ENCODE assay signal across 27 mouse cellular contexts in genomic region chr6:3386565-3386964, GRCm38 (mm10). TPM values are rescaled to one million over a fixed set of nuclear protein-coding genes. Genes with fewer than 3 reads are reported as not detected.
A peak's percentile ranks its signal among the peaks of the same experiment; 100 is the strongest.
DNase-seq lines count a peak whose midpoint lies in the region; ATAC-seq and TF ChIP-seq lines count a peak whose summit lies in the region.
"Had no signal": no experiment of that assay in that cellular context is flagged by ENCODE, and none has a peak within 500 bp of the region (broad histone marks: within the 10 kb centered on the region; RNA-seq: fewer than 3 reads in every experiment).

No protein-coding gene starts in this region.

- H3K9ac ChIP-seq in kidney, postnatal 0 days (ENCODE audit: low read depth, low read length) = no peak overlapping the region
- no peak overlapping the region for H3K9ac ChIP-seq in kidney, embryonic 14.5 days (ENCODE audit: low read depth, low read length)
- no peak overlapping the region for H3K9ac ChIP-seq in forebrain, embryonic 14.5 days (ENCODE audit: low read length)
- H3K9ac ChIP-seq: embryonic facial prominence, embryonic 13.5 days; forebrain, embryonic 12.5 days; hindbrain, embryonic 13.5 days; intestine, embryonic 15.5 days; limb, embryonic 15.5 days; liver, embryonic 15.5 days; midbrain, embryonic 13.5 days; neural tube, embryonic 12.5 days had no signal

- no peaks in the 10 kb centered on the region for H3K9me3 ChIP-seq in kidney, postnatal 0 days (replicated peaks; ENCODE audit: low read length)
- no peaks in the 10 kb centered on the region for H3K9me3 ChIP-seq in kidney, embryonic 14.5 days (ENCODE audit: control insufficient read depth, low read length)
- H3K9me3 ChIP-seq in forebrain, embryonic 14.5 days (replicated peaks; ENCODE audit: control insufficient read depth, low read length) = no peaks in the 10 kb centered on the region
- H3K9me3 ChIP-seq: embryonic facial prominence, embryonic 13.5 days; forebrain, embryonic 12.5 days; hindbrain, embryonic 13.5 days; intestine, embryonic 15.5 days; limb, embryonic 15.5 days; liver, embryonic 15.5 days; midbrain, embryonic 13.5 days; neural tube, embryonic 12.5 days had no signal

- H3K4me3 ChIP-seq in kidney, postnatal 0 days (replicated peaks; ENCODE audit: low read depth, low read length) = no peak overlapping the region
- H3K4me3 ChIP-seq in kidney, embryonic 14.5 days (ENCODE audit: low read length) = no peak overlapping the region
- H3K4me3 ChIP-seq in forebrain, embryonic 14.5 days (ENCODE audit: low read depth, low read length) = no peak overlapping the region
- H3K4me3 ChIP-seq: embryonic facial prominence, embryonic 13.5 days; erythroblast, embryonic 14.5 days; forebrain, embryonic 12.5 days; hindbrain, embryonic 13.5 days; intestine, embryonic 15.5 days; limb, embryonic 15.5 days; liver, embryonic 15.5 days; midbrain, embryonic 13.5 days; neural tube, embryonic 12.5 days had no signal

- no peaks in the 10 kb centered on the region for H3K27me3 ChIP-seq in kidney, postnatal 0 days (ENCODE audit: insufficient read depth, low read length)
- H3K27me3 ChIP-seq in kidney, embryonic 14.5 days (ENCODE audit: control insufficient read depth, insufficient read depth, low read length) = no peaks in the 10 kb centered on the region
- no peaks in the 10 kb centered on the region for H3K27me3 ChIP-seq in forebrain, embryonic 14.5 days (replicated peaks; ENCODE audit: control insufficient read depth, insufficient read depth, low read length)
- H3K27me3 ChIP-seq: embryonic facial prominence, embryonic 13.5 days; forebrain, embryonic 12.5 days; hindbrain, embryonic 13.5 days; intestine, embryonic 15.5 days; limb, embryonic 15.5 days; liver, embryonic 15.5 days; midbrain, embryonic 13.5 days; neural tube, embryonic 12.5 days had no signal

- DNase-seq in kidney, postnatal 0 days (ENCODE audit: low spot score) = peak; percentile 4
- DNase-seq in thymus, postnatal 0 days (ENCODE audit: low spot score) = no peak
- DNase-seq in forebrain, embryonic 14.5 days (ENCODE audit: low spot score) = no peak
- DNase-seq: adrenal gland, adult 2 months; cerebellum, adult 11-12 months; cerebellum, postnatal 10 days; heart, adult 11 months; kidney, adult 9 months; kidney, postnatal 4 days; layer of hippocampus, adult 9-11 months; left cerebral cortex, postnatal 4 days; lung, postnatal 10 days; thymus, postnatal 36 days had no signal

- H3K4me2 ChIP-seq in kidney, postnatal 0 days (ENCODE audit: low read length) = no peak overlapping the region
- H3K4me2 ChIP-seq in kidney, embryonic 14.5 days (replicated peaks; ENCODE audit: low read depth, low read length) = no peak overlapping the region
- no peak overlapping the region for H3K4me2 ChIP-seq in forebrain, embryonic 14.5 days (ENCODE audit: low read length)
- H3K4me2 ChIP-seq: embryonic facial prominence, embryonic 13.5 days; forebrain, embryonic 12.5 days; hindbrain, embryonic 13.5 days; intestine, embryonic 15.5 days; limb, embryonic 15.5 days; liver, embryonic 15.5 days; midbrain, embryonic 13.5 days; neural tube, embryonic 12.5 days had no signal

- H3K4me1 ChIP-seq in kidney, postnatal 0 days (replicated peaks; ENCODE audit: insufficient read depth, low read length) = no peaks in the 10 kb centered on the region
- no peaks in the 10 kb centered on the region for H3K4me1 ChIP-seq in kidney, embryonic 14.5 days (ENCODE audit: control insufficient read depth, insufficient read depth, low read length)
- H3K4me1 ChIP-seq in forebrain, embryonic 14.5 days (ENCODE audit: control insufficient read depth, insufficient read depth, low read length) = no peaks in the 10 kb centered on the region
- H3K4me1 ChIP-seq: embryonic facial prominence, embryonic 13.5 days; forebrain, embryonic 12.5 days; hindbrain, embryonic 13.5 days; intestine, embryonic 15.5 days; limb, embryonic 15.5 days; liver, embryonic 15.5 days; midbrain, embryonic 13.5 days; neural tube, embryonic 12.5 days had no signal

- no peak for ATAC-seq in kidney, postnatal 0 days (replicated peaks; ENCODE audit: low FRiP score, low read depth)
- no peak for ATAC-seq in kidney, embryonic 14.5 days (ENCODE audit: low FRiP score, low TSS enrichment)
- peak; percentile 76 for ATAC-seq in CD4-positive, CD25-positive, alpha-beta regulatory T cell, adult 4 months
- peak; percentile 59 to 63 for ATAC-seq in hematopoietic stem cell, adult 5-6 weeks (replicated peaks in 1 of 2; ENCODE audit: insufficient read depth in 1 of 2, low FRiP score in 2 of 2, low TSS enrichment in 1 of 2, low read depth in 1 of 2, poor library complexity in 2 of 2, severe bottlenecking in 2 of 2)
- peak; percentile 39; the same call in 1 of the 2 replicates for ATAC-seq in neutrophil, adult 5-6 weeks (ENCODE audit: extremely low read depth, insufficient number of reproducible peaks, low FRiP score, poor library complexity, severe bottlenecking)
- ATAC-seq in forebrain, embryonic 14.5 days = no peak
- ATAC-seq in megakaryocyte-erythroid progenitor cell, adult 5-6 weeks (replicated peaks; ENCODE audit: low FRiP score, low TSS enrichment, poor library complexity, severe bottlenecking) = no peak
- ATAC-seq: intestine, embryonic 15.5 days; midbrain, embryonic 13.5 days had no signal

- H3K36me3 ChIP-seq in kidney, postnatal 0 days (ENCODE audit: insufficient read depth, low read length) = no peaks in the 10 kb centered on the region
- no peaks in the 10 kb centered on the region for H3K36me3 ChIP-seq in kidney, embryonic 14.5 days (ENCODE audit: control insufficient read depth, insufficient read depth, low read length)
- no peaks in the 10 kb centered on the region for H3K36me3 ChIP-seq in forebrain, embryonic 14.5 days (ENCODE audit: control insufficient read depth, insufficient read depth, low read length)
- H3K36me3 ChIP-seq: embryonic facial prominence, embryonic 13.5 days; forebrain, embryonic 12.5 days; hindbrain, embryonic 13.5 days; intestine, embryonic 15.5 days; limb, embryonic 15.5 days; liver, embryonic 15.5 days; midbrain, embryonic 13.5 days; neural tube, embryonic 12.5 days had no signal

- 0 out of 2 replicates have a peak overlapping the region, but pooled peaks have one; percentile 13 for H3K27ac ChIP-seq in kidney, postnatal 0 days
- no peak overlapping the region for H3K27ac ChIP-seq in kidney, embryonic 14.5 days (ENCODE audit: low read depth, low read length)
- no peak overlapping the region for H3K27ac ChIP-seq in forebrain, embryonic 14.5 days (ENCODE audit: low read depth, low read length)
- H3K27ac ChIP-seq: embryonic facial prominence, embryonic 13.5 days; forebrain, embryonic 12.5 days; hindbrain, embryonic 13.5 days; intestine, embryonic 15.5 days; limb, embryonic 15.5 days; liver, embryonic 15.5 days; midbrain, embryonic 13.5 days; neural tube, embryonic 12.5 days had no signal

- WGBS in kidney, postnatal 0 days = 83% methylated on average over 6 of the region's 6 CpGs
- WGBS in kidney, embryonic 14.5 days = 83% methylated on average over 6 of the region's 6 CpGs
- WGBS in forebrain, embryonic 14.5 days = 91% methylated on average over 6 of the region's 6 CpGs

- TF ChIP-seq CTCF in kidney, postnatal 0 days (IDR thresholded peaks at IDR 0.05; ENCODE audit: low read depth) = no peak

RNA-seq across cellular contexts. Expression of gene Samd9l, which starts 12.8 kb away (rescaled TPM):
- 14.9 and 17.3 TPM in 2 replicates for polyA plus RNA-seq in kidney, postnatal 0 days (2015; fragmentation: Nextera tagmentation; extraction: Ambion mirVana)
- 4.7 and 8.2 TPM in 2 replicates for polyA plus RNA-seq in kidney, embryonic 14.5 days (2014; fragmentation: Nextera tagmentation; extraction: Ambion mirVana)
- polyA plus RNA-seq in CD4-positive, CD25-positive, alpha-beta regulatory T cell, adult 4 months (2017; shearing (Covaris generic)) = 100 to 1,000 TPM; 123 to 199 TPM
- total RNA-seq in hematopoietic stem cell, adult 5-6 weeks (2017) = 74.7 and 101 TPM in 2 replicates
- total RNA-seq in neutrophil, adult 5-6 weeks (2017) = 382 and 384 TPM in 2 replicates
- polyA plus RNA-seq in thymus, postnatal 0 days (2015; fragmentation: Nextera tagmentation; extraction: Ambion mirVana) = 8.5 and 9.9 TPM in 2 replicates
- polyA plus RNA-seq in forebrain, embryonic 14.5 days (2014; fragmentation: Nextera tagmentation; extraction: Ambion mirVana) = 0.85 and 1.3 TPM in 2 replicates
- total RNA-seq in megakaryocyte-erythroid progenitor cell, adult 5-6 weeks (2014; fragmentation: Nextera tagmentation) = 21.9 TPM in 2 replicates
- total RNA-seq in megakaryocyte-erythroid progenitor cell, adult 5-6 weeks (2017) = 33.6 and 49.7 TPM in 2 replicates
- polyA plus RNA-seq: erythroblast, embryonic 14.5 days had no signal

Comparison
In these comparisons a context has a peak if more than half of its experiments do, and no peak if none do; other contexts are left out.
1. ATAC-seq: peak in CD4-positive, CD25-positive, alpha-beta regulatory T cell, adult 4 months (single experiment), hematopoietic stem cell, adult 5-6 weeks (2 of 2) and neutrophil, adult 5-6 weeks (single experiment); none in kidney, postnatal 0 days (single experiment), kidney, embryonic 14.5 days (single experiment), forebrain, embryonic 14.5 days (single experiment) and megakaryocyte-erythroid progenitor cell, adult 5-6 weeks (single experiment).